Mouse (Mus musculus) olfactory bulb, adult 2 months (tissue): ENCODE measurements around the gene Inhbb. TPM values are rescaled to one million over a fixed set of nuclear protein-coding genes. Genes with fewer than 3 reads are reported as not detected.

Source experiments
- H3K27ac ChIP-seq: fragments of 200-500 bp; 2 replicates; pipeline ENCODE4 v1.5.1; 2012; ENCODE audit warnings: low read depth, low read length; ENCODE audit not compliant: insufficient read depth
- H3K4me1 ChIP-seq: fragments of 200-500 bp; 2 replicates; pipeline ENCODE4 v1.6.1; 2012; ENCODE audit warnings: low read length; ENCODE audit not compliant: control insufficient read depth, insufficient read depth
- H3K4me3 ChIP-seq: fragments of 200-500 bp; 2 replicates; pipeline ENCODE4 v1.5.1; 2012; ENCODE audit warnings: mild to moderate bottlenecking, low read depth, low read length, moderate library complexity; ENCODE audit not compliant: insufficient read depth
- CTCF ChIP-seq: fragments of 200-500 bp; IDR thresholded peaks from 2 replicates; pipeline ENCODE4 v1.5.1; 2012; ENCODE audit warnings: low read depth, mild to moderate bottlenecking, low read length, moderate library complexity; ENCODE audit not compliant: insufficient read depth
- POLR2A ChIP-seq: fragments of 200-500 bp; IDR thresholded peaks from 2 replicates; pipeline ENCODE4 v1.6.1; 2012; ENCODE audit warnings: mild to moderate bottlenecking, low read depth, low read length, moderate library complexity; ENCODE audit not compliant: insufficient read depth
- WGBS: fragments of 180-500 bp; shearing (Covaris S2); methylation state at CpG from one replicate; pipeline ENCODE4 v1.1.7; 2018; 5-methylcytosine and 5-hydroxymethylcytosine counted together
- polyA plus RNA-seq: library from polyadenylated mRNA; stranded (reverse); fragments of >200 nt; gene quantifications from 2 replicates; pipeline ENCODE4 v1.2.4, GENCODE M21; 2012; ENCODE audit warnings: low replicate concordance; ENCODE audit not compliant: missing spikeins, insufficient read depth, insufficient read length

The Inhbb gene
- polyA plus RNA-seq, 1 experiment, result not detected

GRCm38 (mm10) chr1:119409599-119410168 lies 12.4 kb downstream of the Inhbb start:
- 67% methylated on average over 5 of the region's 5 CpGs for WGBS
- Histone ChIP-seq H3K27ac (no peak overlapping the region), H3K4me1 (peaks cover 3% of the 10 kb centered on the region; the same call in 1 of the 2 replicates), H3K4me3 (no peak overlapping the region)
- no peak for TF ChIP-seq CTCF
- TF ChIP-seq POLR2A, result no peak

GRCm38 (mm10) chr1:119409106-119409505 lies 12.9 kb downstream of the Inhbb start:
- WGBS, result 82% methylated on average over 7 of the region's 7 CpGs
- Histone ChIP-seq H3K4me1 (peaks cover 3% of the 10 kb centered on the region; the same call in 1 of the 2 replicates), H3K27ac (no peak overlapping the region), H3K4me3 (no peak overlapping the region)
- no peak for TF ChIP-seq POLR2A
- TF ChIP-seq CTCF, result no peak

GRCm38 (mm10) chr1:119407691-119408315 lies 14.2 kb downstream of the Inhbb start:
- WGBS, result 39% methylated on average over 6 of the region's 6 CpGs
- TF ChIP-seq CTCF, result no peak
- no peak for TF ChIP-seq POLR2A
- peaks cover 3% of the 10 kb centered on the region; the same call in 1 of the 2 replicates for H3K4me1 ChIP-seq
- H3K27ac ChIP-seq, result no peak overlapping the region
- H3K4me3 ChIP-seq, result no peak overlapping the region

- H3K4me1 ChIP-seq, result peaks cover 3% of the 10 kb centered on the region; the same call in 1 of the 2 replicates
Measured at GRCm38 (mm10) chr1:119404798-119405197, 17.2 kb downstream of the Inhbb start.

GRCm38 (mm10) chr1:119404341-119404740 lies 17.7 kb downstream of the Inhbb start:
- 78% methylated on average over 4 of the region's 4 CpGs for WGBS
- Histone ChIP-seq H3K4me1 (no peaks in the 10 kb centered on the region), H3K27ac (no peak overlapping the region), H3K4me3 (no peak overlapping the region)
- TF ChIP-seq CTCF, result no peak
- no peak for TF ChIP-seq POLR2A

More at GRCm38 (mm10) chr1:119404798-119405197, 17.2 kb downstream of the Inhbb start:
- TF ChIP-seq POLR2A (no peak), CTCF (no peak)
- no peak overlapping the region for H3K4me3 ChIP-seq
- 27% methylated on average over 3 of the region's 3 CpGs for WGBS
- H3K27ac ChIP-seq, result no peak overlapping the region

GRCm38 (mm10) chr1:119401249-119401648 lies 20.8 kb downstream of the Inhbb start:
- 71% methylated on average over 4 of the region's 4 CpGs for WGBS
- H3K4me3 ChIP-seq, result no peak overlapping the region
- TF ChIP-seq CTCF (no peak), POLR2A (no peak)
- no peaks in the 10 kb centered on the region for H3K4me1 ChIP-seq
- H3K27ac ChIP-seq, result no peak overlapping the region

- no peaks in the 10 kb centered on the region for H3K4me1 ChIP-seq
- 92% methylated on average over 2 of the region's 2 CpGs for WGBS
- H3K27ac ChIP-seq, result no peak overlapping the region
- H3K4me3 ChIP-seq, result no peak overlapping the region
- TF ChIP-seq CTCF (no peak), POLR2A (no peak)
Measured at GRCm38 (mm10) chr1:119398640-119399039, 23.4 kb downstream of the Inhbb start.

GRCm38 (mm10) chr1:119397839-119398238 lies 24.2 kb downstream of the Inhbb start:
- WGBS, result 95% methylated on average over 7 of the region's 7 CpGs
- Histone ChIP-seq H3K27ac (no peak overlapping the region), H3K4me3 (no peak overlapping the region), H3K4me1 (no peaks in the 10 kb centered on the region)
- TF ChIP-seq CTCF (no peak), POLR2A (no peak)

GRCm38 (mm10) chr1:119391311-119391710 lies 30.7 kb downstream of the Inhbb start:
- peaks cover 5% of the 10 kb centered on the region for H3K4me1 ChIP-seq
- H3K4me3 ChIP-seq, result no peak overlapping the region
- WGBS, result 76% methylated on average over 3 of the region's 3 CpGs
- TF ChIP-seq POLR2A, result no peak
- TF ChIP-seq CTCF, result no peak
- H3K27ac ChIP-seq, result no peak overlapping the region

- Histone ChIP-seq H3K4me1 (peaks cover 5% of the 10 kb centered on the region), H3K27ac (no peak overlapping the region), H3K4me3 (no peak overlapping the region)
- TF ChIP-seq CTCF (no peak), POLR2A (no peak)
- 61% methylated on average over 4 of the region's 4 CpGs for WGBS
Measured at GRCm38 (mm10) chr1:119390676-119391075, 31.4 kb downstream of the Inhbb start.
